Mouse (Mus musculus): Measurements from ENCODE around the gene D130052B06Rik. TPM values are rescaled to one million over a fixed set of nuclear protein-coding genes. Genes with fewer than 3 reads are reported as not detected.

The D130052B06Rik gene
- polyA plus RNA-seq (2014; fragmentation: Nextera tagmentation; extraction: Ambion mirVana), result 0.08 and 0.11 TPM in 2 replicates

DNA sequence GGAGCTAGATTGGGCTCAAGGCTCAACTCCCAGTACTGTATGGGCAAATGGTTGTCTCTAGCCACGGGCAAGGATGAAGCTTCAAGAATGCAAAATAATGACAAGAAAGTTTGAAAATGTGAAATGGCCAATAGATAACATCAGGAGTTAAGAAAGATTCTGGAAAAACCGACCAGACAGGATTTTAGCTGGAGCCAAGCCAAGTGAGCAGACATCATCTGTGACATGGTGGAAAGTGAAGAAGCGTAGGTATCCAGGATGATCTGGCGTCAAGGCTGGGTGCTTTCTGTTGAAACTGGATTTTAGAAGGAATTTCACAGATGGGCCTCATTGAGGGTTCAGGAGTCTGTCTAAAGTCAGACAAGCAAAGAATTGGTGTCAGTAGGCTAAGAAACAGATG is at the start of gene D130052B06Rik:
Gene D130052B06Rik, plus strand, starts transcription at position 317 of the 400 bp plus-strand sequence.
- H3K9ac ChIP-seq (replicated peaks; ENCODE audit: low read length), result no peak within 1 kb of the TSS
- WGBS, result 75% methylated on average over 4 of the region's 4 CpGs
- H3K36me3 ChIP-seq (replicated peaks; ENCODE audit: control insufficient read depth, insufficient read depth, low read depth, low read length), result no peaks in the 10 kb centered on the region
- no peak for DNase-seq (ENCODE audit: low spot score)
- H3K4me1 ChIP-seq (ENCODE audit: control insufficient read depth, insufficient read depth, low read length), result no peaks in the 10 kb centered on the region
- H3K9me3 ChIP-seq (replicated peaks; ENCODE audit: control insufficient read depth, low read length), result no peaks in the 10 kb centered on the region
- H3K27me3 ChIP-seq (ENCODE audit: control insufficient read depth, insufficient read depth, low read length), result no peaks in the 10 kb centered on the region
- ATAC-seq (replicated peaks; ENCODE audit: insufficient number of reproducible peaks, low FRiP score, low TSS enrichment, low read depth), result no peak
- H3K4me2 ChIP-seq (ENCODE audit: low read depth, low read length), result no peak within 1 kb of the TSS
- H3K27ac ChIP-seq (replicated peaks; ENCODE audit: low read depth, low read length), result no peak within 1 kb of the TSS
- no peak within 1 kb of the TSS for H3K4me3 ChIP-seq (ENCODE audit: low read depth, low read length)

DNA sequence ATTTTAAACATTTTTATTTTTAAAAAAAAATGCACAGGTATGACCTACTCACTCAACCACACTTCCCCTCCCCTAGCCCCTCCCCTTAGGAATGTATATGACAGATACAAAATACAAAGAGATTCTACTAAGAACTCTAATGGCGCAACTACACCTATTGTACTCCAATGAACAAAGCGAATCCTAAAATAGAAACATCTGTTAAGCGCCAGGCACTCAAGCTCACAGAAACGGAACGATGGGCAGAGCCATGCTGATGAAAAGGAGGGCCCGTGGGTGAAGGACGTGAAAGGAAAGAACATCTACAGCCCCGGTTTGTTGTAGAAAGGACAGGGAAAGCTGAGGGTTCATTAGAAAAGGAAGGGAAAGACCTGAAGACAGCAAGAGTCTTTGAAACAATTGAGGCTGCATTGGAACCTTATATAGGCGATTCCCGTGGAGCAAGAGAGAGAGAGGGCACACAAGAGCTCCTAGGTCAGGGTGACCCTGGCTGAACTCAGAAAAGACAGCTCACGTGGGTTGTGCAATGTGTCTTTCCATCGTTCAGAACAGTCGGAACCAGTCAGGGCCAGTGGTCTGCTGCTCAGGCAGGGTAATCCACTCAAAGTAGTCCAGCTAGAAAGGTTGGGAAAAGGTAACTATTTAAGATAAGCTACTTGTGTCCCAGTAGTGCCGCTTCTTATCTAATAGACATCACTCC is 48.1 kb upstream of the D130052B06Rik start:
- no peak for ATAC-seq (replicated peaks; ENCODE audit: insufficient number of reproducible peaks, low FRiP score, low TSS enrichment, low read depth)
- Histone ChIP-seq H3K36me3 (replicated peaks; ENCODE audit: control insufficient read depth, insufficient read depth, low read depth, low read length) (no peaks in the 10 kb centered on the region), H3K27me3 (ENCODE audit: control insufficient read depth, insufficient read depth, low read length) (no peaks in the 10 kb centered on the region), H3K9ac (replicated peaks; ENCODE audit: low read length) (no peak overlapping the region), H3K4me1 (ENCODE audit: control insufficient read depth, insufficient read depth, low read length) (no peaks in the 10 kb centered on the region), H3K4me3 (ENCODE audit: low read depth, low read length) (no peak overlapping the region), H3K27ac (replicated peaks; ENCODE audit: low read depth, low read length) (no peak overlapping the region), H3K9me3 (replicated peaks; ENCODE audit: control insufficient read depth, low read length) (no peaks in the 10 kb centered on the region), H3K4me2 (ENCODE audit: low read depth, low read length) (no peak overlapping the region)
- DNase-seq (ENCODE audit: low spot score), result no peak
- WGBS, result 75% methylated on average over 14 of the region's 14 CpGs

- WGBS, result 75% methylated on average over 8 of the region's 8 CpGs
- no peak for ATAC-seq (replicated peaks; ENCODE audit: insufficient number of reproducible peaks, low FRiP score, low TSS enrichment, low read depth)
- Histone ChIP-seq H3K27me3 (ENCODE audit: control insufficient read depth, insufficient read depth, low read length) (no peaks in the 10 kb centered on the region), H3K9ac (replicated peaks; ENCODE audit: low read length) (no peak overlapping the region), H3K27ac (replicated peaks; ENCODE audit: low read depth, low read length) (no peak overlapping the region), H3K4me3 (ENCODE audit: low read depth, low read length) (no peak overlapping the region), H3K36me3 (replicated peaks; ENCODE audit: control insufficient read depth, insufficient read depth, low read depth, low read length) (no peaks in the 10 kb centered on the region), H3K4me2 (ENCODE audit: low read depth, low read length) (no peak overlapping the region), H3K9me3 (replicated peaks; ENCODE audit: control insufficient read depth, low read length) (no peaks in the 10 kb centered on the region), H3K4me1 (ENCODE audit: control insufficient read depth, insufficient read depth, low read length) (no peaks in the 10 kb centered on the region)
- DNase-seq (ENCODE audit: low spot score), result peak; percentile 16
Measured at GRCm38 (mm10) chr11:33554123-33554522, 45.0 kb upstream of the D130052B06Rik start.

GRCm38 (mm10) chr11:33563921-33564320 is 35.2 kb upstream of the D130052B06Rik start:
- no peak overlapping the region for H3K9ac ChIP-seq (replicated peaks; ENCODE audit: low read length)
- H3K27me3 ChIP-seq (ENCODE audit: control insufficient read depth, insufficient read depth, low read length), result no peaks in the 10 kb centered on the region
- ATAC-seq (replicated peaks; ENCODE audit: insufficient number of reproducible peaks, low FRiP score, low TSS enrichment, low read depth), result no peak
- no peak overlapping the region for H3K4me3 ChIP-seq (ENCODE audit: low read depth, low read length)
- H3K36me3 ChIP-seq (replicated peaks; ENCODE audit: control insufficient read depth, insufficient read depth, low read depth, low read length), result no peaks in the 10 kb centered on the region
- no peaks in the 10 kb centered on the region for H3K9me3 ChIP-seq (replicated peaks; ENCODE audit: control insufficient read depth, low read length)
- 100% methylated on average over 2 of the region's 2 CpGs for WGBS
- no peak overlapping the region for H3K4me2 ChIP-seq (ENCODE audit: low read depth, low read length)
- no peak overlapping the region for H3K27ac ChIP-seq (replicated peaks; ENCODE audit: low read depth, low read length)
- DNase-seq (ENCODE audit: low spot score), result no peak
- no peaks in the 10 kb centered on the region for H3K4me1 ChIP-seq (ENCODE audit: control insufficient read depth, insufficient read depth, low read length)

DNA sequence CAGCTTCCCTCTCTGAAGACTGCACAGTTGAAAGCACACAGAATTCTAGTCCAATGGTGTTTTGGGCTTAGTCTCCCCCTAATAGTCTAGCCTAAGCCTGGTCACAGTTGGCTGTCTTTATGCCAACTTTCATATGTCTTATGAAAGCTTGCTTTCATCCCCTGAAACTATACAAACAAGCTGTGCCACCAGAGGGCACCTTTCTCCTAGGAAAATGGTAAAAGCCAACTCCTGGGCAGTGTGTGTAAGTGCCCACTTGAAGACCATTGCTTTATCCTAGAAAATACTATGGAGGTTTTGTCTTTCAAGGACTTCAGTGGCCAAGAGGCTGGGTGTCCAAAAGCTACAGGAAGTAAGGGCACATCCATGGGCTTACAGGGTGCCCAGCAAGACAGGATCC is 28.7 kb upstream of the D130052B06Rik start:
- Histone ChIP-seq H3K27ac (replicated peaks; ENCODE audit: low read depth, low read length) (no peak overlapping the region), H3K9me3 (replicated peaks; ENCODE audit: control insufficient read depth, low read length) (no peaks in the 10 kb centered on the region), H3K9ac (replicated peaks; ENCODE audit: low read length) (no peak overlapping the region), H3K4me2 (ENCODE audit: low read depth, low read length) (no peak overlapping the region), H3K27me3 (ENCODE audit: control insufficient read depth, insufficient read depth, low read length) (no peaks in the 10 kb centered on the region), H3K4me3 (ENCODE audit: low read depth, low read length) (no peak overlapping the region), H3K36me3 (replicated peaks; ENCODE audit: control insufficient read depth, insufficient read depth, low read depth, low read length) (no peaks in the 10 kb centered on the region), H3K4me1 (ENCODE audit: control insufficient read depth, insufficient read depth, low read length) (no peaks in the 10 kb centered on the region)
- ATAC-seq (replicated peaks; ENCODE audit: insufficient number of reproducible peaks, low FRiP score, low TSS enrichment, low read depth) (no peak), DNase-seq (ENCODE audit: low spot score) (no peak)

DNA sequence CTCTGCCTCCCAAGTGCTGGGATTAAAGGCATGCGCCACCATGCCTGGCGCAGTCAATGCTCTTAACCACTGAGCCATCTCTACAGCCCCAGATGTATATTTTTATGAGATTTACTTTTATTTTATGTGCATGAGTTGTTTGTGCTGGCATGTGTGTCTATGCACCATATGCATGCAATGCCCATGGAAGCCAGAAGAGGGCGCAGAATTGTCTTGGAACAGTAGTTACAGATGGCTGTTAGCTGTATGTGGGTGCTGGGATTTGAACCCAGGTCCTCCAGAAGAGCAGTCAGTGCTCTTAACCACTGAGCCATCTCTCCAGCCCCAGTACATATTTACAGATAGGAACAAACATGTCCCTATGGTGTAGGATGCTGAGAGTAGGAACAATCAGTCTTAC is 24.2 kb upstream of the D130052B06Rik start:
- Histone ChIP-seq H3K4me2 (ENCODE audit: low read depth, low read length) (no peak overlapping the region), H3K27ac (replicated peaks; ENCODE audit: low read depth, low read length) (no peak overlapping the region), H3K9ac (replicated peaks; ENCODE audit: low read length) (no peak overlapping the region), H3K36me3 (replicated peaks; ENCODE audit: control insufficient read depth, insufficient read depth, low read depth, low read length) (no peaks in the 10 kb centered on the region), H3K9me3 (replicated peaks; ENCODE audit: control insufficient read depth, low read length) (no peaks in the 10 kb centered on the region), H3K4me1 (ENCODE audit: control insufficient read depth, insufficient read depth, low read length) (no peaks in the 10 kb centered on the region), H3K27me3 (ENCODE audit: control insufficient read depth, insufficient read depth, low read length) (no peaks in the 10 kb centered on the region), H3K4me3 (ENCODE audit: low read depth, low read length) (no peak overlapping the region)
- 87% methylated on average over 3 of the region's 3 CpGs for WGBS
- DNase-seq (ENCODE audit: low spot score) (no peak), ATAC-seq (replicated peaks; ENCODE audit: insufficient number of reproducible peaks, low FRiP score, low TSS enrichment, low read depth) (no peak)

DNA sequence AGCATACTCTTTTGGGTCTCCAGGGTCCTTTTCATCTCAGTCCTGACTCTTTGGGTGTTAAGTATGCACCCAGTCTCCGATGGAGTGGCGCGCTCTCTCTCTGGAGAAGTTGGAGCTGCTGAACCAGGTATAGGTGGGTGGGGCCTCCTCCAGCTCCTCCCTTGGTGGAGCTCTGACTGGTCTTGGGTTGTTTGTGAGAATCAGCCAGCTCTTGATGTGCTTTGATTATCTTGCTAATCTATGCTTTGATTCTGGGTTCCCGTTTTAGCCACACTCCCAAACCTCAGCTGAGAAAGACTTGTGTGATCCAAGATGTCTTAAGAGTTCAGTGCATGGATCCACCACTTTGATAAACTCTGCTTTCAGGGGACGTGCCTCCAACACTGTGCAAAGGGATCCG is 20.2 kb upstream of the D130052B06Rik start, which contains the start of gene Gabrp:
Gene Gabrp, minus strand, starts transcription at position 101 of the 400 bp plus-strand sequence.
- Histone ChIP-seq H3K4me3 (ENCODE audit: low read depth, low read length) (no peak within 1 kb of the TSS), H3K4me1 (ENCODE audit: control insufficient read depth, insufficient read depth, low read length) (no peaks in the 10 kb centered on the region), H3K4me2 (ENCODE audit: low read depth, low read length) (no peak within 1 kb of the TSS), H3K27me3 (ENCODE audit: control insufficient read depth, insufficient read depth, low read length) (no peaks in the 10 kb centered on the region), H3K9ac (replicated peaks; ENCODE audit: low read length) (no peak within 1 kb of the TSS), H3K9me3 (replicated peaks; ENCODE audit: control insufficient read depth, low read length) (no peaks in the 10 kb centered on the region), H3K36me3 (replicated peaks; ENCODE audit: control insufficient read depth, insufficient read depth, low read depth, low read length) (no peaks in the 10 kb centered on the region), H3K27ac (replicated peaks; ENCODE audit: low read depth, low read length) (no peak within 1 kb of the TSS)
- DNase-seq (ENCODE audit: low spot score), result no peak
- ATAC-seq (replicated peaks; ENCODE audit: insufficient number of reproducible peaks, low FRiP score, low TSS enrichment, low read depth), result no peak
- WGBS, result 52% methylated on average over 6 of the region's 6 CpGs

GRCm38 (mm10) chr11:33579621-33580020 is 19.5 kb upstream of the D130052B06Rik start:
- no peaks in the 10 kb centered on the region for H3K4me1 ChIP-seq (ENCODE audit: control insufficient read depth, insufficient read depth, low read length)
- no peaks in the 10 kb centered on the region for H3K27me3 ChIP-seq (ENCODE audit: control insufficient read depth, insufficient read depth, low read length)
- no peaks in the 10 kb centered on the region for H3K9me3 ChIP-seq (replicated peaks; ENCODE audit: control insufficient read depth, low read length)
- no peak overlapping the region for H3K4me3 ChIP-seq (ENCODE audit: low read depth, low read length)
- H3K36me3 ChIP-seq (replicated peaks; ENCODE audit: control insufficient read depth, insufficient read depth, low read depth, low read length), result no peaks in the 10 kb centered on the region
- 55% methylated on average over 3 of the region's 3 CpGs for WGBS
- H3K9ac ChIP-seq (replicated peaks; ENCODE audit: low read length), result no peak overlapping the region
- H3K4me2 ChIP-seq (ENCODE audit: low read depth, low read length), result no peak overlapping the region
- DNase-seq (ENCODE audit: low spot score) (no peak), ATAC-seq (replicated peaks; ENCODE audit: insufficient number of reproducible peaks, low FRiP score, low TSS enrichment, low read depth) (no peak)
- no peak overlapping the region for H3K27ac ChIP-seq (replicated peaks; ENCODE audit: low read depth, low read length)
